Comparison of ENCODE assay signal across 8 mouse cellular contexts in the genomic region with DNA sequence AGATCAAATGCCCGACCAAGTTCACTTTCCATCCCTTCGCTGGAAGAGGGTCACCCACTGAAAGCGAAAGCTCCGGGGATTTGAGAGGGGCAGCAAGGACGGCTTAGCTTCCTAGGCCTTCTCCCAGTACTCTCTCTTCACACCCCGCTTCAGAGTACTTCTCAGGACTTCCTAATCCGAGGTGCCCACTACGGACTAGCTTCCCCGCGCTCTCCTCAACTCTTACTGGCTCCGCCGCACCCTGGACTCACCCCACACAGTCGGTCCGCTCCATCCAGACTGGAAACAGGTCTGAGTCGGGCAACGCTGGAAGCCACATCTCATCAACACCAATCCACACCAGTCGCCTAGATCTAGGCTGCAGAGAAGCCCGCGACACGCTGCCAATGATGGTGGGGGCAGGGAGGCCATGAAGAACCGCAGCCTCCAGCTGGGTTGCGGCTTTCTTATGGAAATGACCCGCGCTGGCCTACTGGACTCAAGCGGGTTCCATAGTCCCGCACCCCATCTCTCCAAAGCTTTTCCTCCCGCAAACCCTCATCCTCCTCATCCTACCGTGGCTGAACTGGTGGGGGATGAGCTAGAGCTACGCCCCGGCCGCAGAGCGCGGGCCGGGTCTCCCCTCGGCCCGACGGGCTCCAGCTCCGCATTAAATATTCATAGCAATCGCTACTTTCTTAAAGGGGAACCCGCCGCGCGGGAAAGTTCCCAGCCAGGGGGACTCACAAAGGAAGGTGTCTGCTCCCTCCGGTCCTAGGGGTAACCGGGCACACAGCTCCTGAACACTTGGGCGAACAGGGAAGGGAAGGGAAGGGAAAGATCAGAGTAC. TPM values are rescaled to one million over a fixed set of nuclear protein-coding genes. Genes with fewer than 3 reads are reported as not detected.
DNase-seq lines count a peak whose midpoint lies in the region; ATAC-seq and TF ChIP-seq lines count a peak whose summit lies in the region.

No protein-coding gene starts in this region.

- no peaks in the 10 kb centered on the region for H3K9me3 ChIP-seq in E14TG2a.4 (ENCODE audit: low read length)
- H3K9me3 ChIP-seq in embryonic facial prominence, embryonic 10.5 days = no peaks in the 10 kb centered on the region
- no peaks in the 10 kb centered on the region for H3K9me3 ChIP-seq in hindbrain, embryonic 16.5 days (ENCODE audit: control insufficient read depth, low read length)
- no peaks in the 10 kb centered on the region for H3K9me3 ChIP-seq in liver, embryonic 13.5 days (replicated peaks)

- peak overlapping the region; percentile 81 for H3K4me2 ChIP-seq in hindbrain, embryonic 16.5 days (ENCODE audit: low read length)
- H3K4me2 ChIP-seq in liver, embryonic 13.5 days = peak overlapping the region; percentile 53

- H3K4me3 ChIP-seq in E14TG2a.4 (replicated peaks; ENCODE audit: low read length) = peak overlapping the region; percentile 66
- peak overlapping the region; percentile 61 for H3K4me3 ChIP-seq in embryonic facial prominence, embryonic 10.5 days
- peak overlapping the region; percentile 50 for H3K4me3 ChIP-seq in hindbrain, embryonic 16.5 days (ENCODE audit: low read length)
- peak overlapping the region; percentile 39 for H3K4me3 ChIP-seq in liver, embryonic 13.5 days (replicated peaks)

- no peak for DNase-seq in frontal cortex, postnatal 25 days (ENCODE audit: low spot score in 2 of 2)
- peak; percentile 67 for DNase-seq in embryonic facial prominence, embryonic 10.5 days (ENCODE audit: low spot score)
- no peak for DNase-seq in liver, embryonic 13.5 days
- no peak for DNase-seq in yolk sac, embryonic 10.5 days (ENCODE audit: low spot score)

- H3K9ac ChIP-seq in hindbrain, embryonic 16.5 days (ENCODE audit: low read depth, low read length) = peak overlapping the region; percentile 68
- H3K9ac ChIP-seq in liver, embryonic 13.5 days = no peak overlapping the region

- TF ChIP-seq CTCF in E14TG2a.4 (conservative IDR thresholded peaks at IDR 0.05; ENCODE audit: low read length) = no peak

- under 1% methylated on average over 46 of the region's 46 CpGs for WGBS in embryonic facial prominence, embryonic 10.5 days
- WGBS in hindbrain, embryonic 16.5 days = 2% methylated on average over 46 of the region's 46 CpGs
- 1% methylated on average over 46 of the region's 46 CpGs for WGBS in liver, embryonic 13.5 days (ENCODE audit: insufficient replicate concordance)

- ATAC-seq in frontal cortex, adult (ENCODE audit: low TSS enrichment) = peak; percentile 11
- peak; percentile 35 for ATAC-seq in hindbrain, embryonic 16.5 days
- ATAC-seq in liver, embryonic 13.5 days (ENCODE audit: low read depth) = no peak
- no peak for ATAC-seq in erythroid progenitor cell, adult 5-6 weeks (replicated peaks; ENCODE audit: low FRiP score, poor library complexity, severe bottlenecking)

- no peaks in the 10 kb centered on the region for H3K36me3 ChIP-seq in E14TG2a.4 (ENCODE audit: insufficient read depth, low read length)
- H3K36me3 ChIP-seq in embryonic facial prominence, embryonic 10.5 days (replicated peaks) = no peaks in the 10 kb centered on the region
- no peaks in the 10 kb centered on the region for H3K36me3 ChIP-seq in hindbrain, embryonic 16.5 days (ENCODE audit: control insufficient read depth, insufficient read depth, low read length)
- no peaks in the 10 kb centered on the region for H3K36me3 ChIP-seq in liver, embryonic 13.5 days

- H3K4me1 ChIP-seq in E14TG2a.4 (replicated peaks; ENCODE audit: low read depth, low read length) = peaks cover 18% of the 10 kb centered on the region
- peaks cover 35% of the 10 kb centered on the region for H3K4me1 ChIP-seq in embryonic facial prominence, embryonic 10.5 days
- peaks cover 14% of the 10 kb centered on the region for H3K4me1 ChIP-seq in hindbrain, embryonic 16.5 days (ENCODE audit: control insufficient read depth, insufficient read depth, low read depth, low read length)
- H3K4me1 ChIP-seq in liver, embryonic 13.5 days (replicated peaks) = peaks cover 13% of the 10 kb centered on the region

- peak overlapping the region; percentile 84 for H3K27ac ChIP-seq in embryonic facial prominence, embryonic 10.5 days (replicated peaks)
- H3K27ac ChIP-seq in hindbrain, embryonic 16.5 days (ENCODE audit: low read depth, low read length) = peak overlapping the region; percentile 64
- no peak overlapping the region for H3K27ac ChIP-seq in liver, embryonic 13.5 days

- H3K27me3 ChIP-seq in E14TG2a.4 (ENCODE audit: insufficient read depth, low read length) = peaks cover 93% of the 10 kb centered on the region
- H3K27me3 ChIP-seq in embryonic facial prominence, embryonic 10.5 days (replicated peaks; ENCODE audit: low read depth, poor library complexity, severe bottlenecking) = peaks cover 99% of the 10 kb centered on the region
- peaks cover 4% of the 10 kb centered on the region for H3K27me3 ChIP-seq in hindbrain, embryonic 16.5 days (replicated peaks; ENCODE audit: control insufficient read depth, insufficient read depth, low read length)
- peaks cover 95% of the 10 kb centered on the region for H3K27me3 ChIP-seq in liver, embryonic 13.5 days

RNA-seq across cellular contexts. Expression of gene Pou3f3, which starts 17.8 kb away (rescaled TPM):
- 6.8 and 7.5 TPM in 2 replicates for polyA plus RNA-seq in embryonic facial prominence, embryonic 10.5 days (2016; fragmentation: Nextera tagmentation; extraction: Ambion mirVana)
- 8.4 and 9.5 TPM in 2 replicates for polyA plus RNA-seq in hindbrain, embryonic 16.5 days (2015; fragmentation: Nextera tagmentation; extraction: Ambion mirVana)
- 0.01 TPM in 1 of 2 replicates, not detected in the other for polyA plus RNA-seq in liver, embryonic 13.5 days (2015; fragmentation: Nextera tagmentation; extraction: Ambion mirVana)
- total RNA-seq in erythroid progenitor cell, adult 5-6 weeks (2015; ENCODE audit: low replicate concordance) = not detected in 2 replicates
- total RNA-seq in erythroid progenitor cell, adult 5-6 weeks (2017; ENCODE audit: low replicate concordance) = not detected in 2 replicates

Comparison
In these comparisons a context has a peak if more than half of its experiments do, and no peak if none do; other contexts are left out.
1. ATAC-seq: peak in frontal cortex, adult (single experiment) and hindbrain, embryonic 16.5 days (single experiment); none in liver, embryonic 13.5 days (single experiment) and erythroid progenitor cell, adult 5-6 weeks (single experiment).
2. Peak in every context shown above with its lines, with median percentiles within 50 percentile points of each other: H3K4me3 ChIP-seq.